Mouse (Mus musculus) adrenal gland, postnatal 36 days (tissue): Measurements from ENCODE around the gene Jund. TPM values are rescaled to one million over a fixed set of nuclear protein-coding genes. Genes with fewer than 3 reads are reported as not detected.

Experiments used
- DNase-seq, 2 experiments: peaks; one replicate each; pipeline ENCODE4 v3.0.0; 2021; ENCODE audit warnings: mixed read lengths in 1 of 2
- total RNA-seq, 2 experiments: library from RNA; stranded (reverse); gene quantifications; 2 replicates each; pipeline ENCODE4 v1.2.3; 2021

The Jund gene
- total RNA-seq, 2 experiments from 2014 or later = 219 to 227 TPM

- peak in 1 of 2 experiments; percentile 66 for DNase-seq
Observed at GRCm38 (mm10) chr8:70699116-70699833, 526 bp downstream of the Jund start.

DNA sequence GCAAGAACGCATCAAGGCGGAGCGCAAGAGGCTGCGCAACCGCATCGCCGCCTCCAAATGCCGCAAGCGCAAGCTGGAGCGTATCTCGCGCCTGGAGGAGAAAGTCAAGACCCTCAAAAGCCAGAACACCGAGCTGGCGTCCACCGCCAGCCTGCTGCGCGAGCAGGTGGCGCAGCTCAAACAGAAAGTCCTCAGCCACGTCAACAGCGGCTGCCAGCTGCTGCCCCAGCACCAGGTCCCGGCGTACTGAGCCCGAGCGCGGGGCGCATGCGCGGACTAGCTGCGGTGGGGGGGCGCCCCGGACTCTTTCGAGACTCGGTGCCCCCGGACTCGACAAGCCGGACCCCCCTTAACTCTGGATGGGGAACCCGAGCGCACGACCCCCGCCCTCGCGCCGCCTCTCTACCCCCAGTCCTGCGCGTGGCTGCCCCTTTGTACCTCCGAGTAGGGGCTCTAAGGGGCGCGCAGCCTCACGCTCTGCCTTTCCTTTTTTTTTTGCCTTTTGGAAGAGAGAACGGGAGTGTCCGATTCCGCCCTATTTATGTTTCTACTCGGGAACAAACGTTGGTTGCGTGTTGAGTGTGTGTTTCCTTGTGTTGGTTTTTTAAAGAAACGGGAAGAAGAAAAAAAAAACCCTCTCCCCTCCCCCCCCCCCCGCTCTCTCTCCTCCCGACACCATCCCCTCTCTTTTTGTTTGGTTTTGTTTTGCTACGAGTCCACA lies 1.2 kb downstream of the Jund start:
- DNase-seq = peak; percentile 85 to 89

DNA sequence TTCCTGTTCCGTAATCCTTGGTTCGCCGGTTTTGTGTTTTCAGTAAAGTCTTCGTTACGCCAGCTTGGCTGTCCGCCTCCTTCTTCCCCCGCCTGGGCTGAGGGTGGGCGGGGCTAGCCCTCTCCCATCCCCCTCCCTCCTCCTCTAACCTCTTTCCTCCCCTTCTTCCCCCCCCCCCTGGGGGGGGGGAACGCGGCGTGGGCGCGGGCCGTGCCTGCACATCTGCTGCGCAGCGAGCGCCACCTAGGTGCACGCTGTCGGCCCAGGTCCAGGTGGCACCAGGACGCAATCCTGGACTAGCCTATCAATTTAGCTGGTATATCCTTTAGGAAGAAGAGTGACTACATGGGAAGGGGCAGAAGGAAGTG lies 1.8 kb downstream of the Jund start:
- peak; percentile 91 to 96 for DNase-seq

- no peak for DNase-seq
Observed at GRCm38 (mm10) chr8:70701048-70701981, 2.6 kb downstream of the Jund start.

- DNase-seq = no peak
Observed at GRCm38 (mm10) chr8:70701982-70702841, 3.5 kb downstream of the Jund start.

- peak; percentile 84 to 87 for DNase-seq
Observed at GRCm38 (mm10) chr8:70702842-70703182, 4.1 kb downstream of the Jund start.

- DNase-seq = no peak
Observed at GRCm38 (mm10) chr8:70703287-70703686, 4.5 kb downstream of the Jund start, which contains the start of gene Iqcn. Gene Iqcn, plus strand, starts transcription at chr8:70703457.

DNA sequence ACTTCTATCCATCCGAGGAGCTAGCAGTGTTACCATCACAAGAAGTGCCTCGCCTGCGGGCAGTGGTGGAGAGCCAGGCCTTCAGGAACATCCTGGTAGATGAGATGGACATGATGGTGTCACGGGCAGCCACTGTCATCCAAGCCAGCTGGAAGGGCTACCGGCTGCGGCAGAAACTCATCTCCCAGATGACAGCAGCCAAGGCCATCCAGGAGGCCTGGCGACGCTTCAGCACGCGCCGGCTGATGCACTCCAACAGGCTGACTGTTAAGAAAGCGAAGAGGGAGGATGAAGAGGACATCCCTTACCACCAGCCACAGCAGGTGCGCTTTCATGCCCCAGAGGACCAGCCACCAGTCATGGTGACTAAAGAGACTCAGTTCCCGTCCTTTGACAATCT lies 9.5 kb downstream of the Jund start:
- peak; percentile 75 to 83 for DNase-seq

DNA sequence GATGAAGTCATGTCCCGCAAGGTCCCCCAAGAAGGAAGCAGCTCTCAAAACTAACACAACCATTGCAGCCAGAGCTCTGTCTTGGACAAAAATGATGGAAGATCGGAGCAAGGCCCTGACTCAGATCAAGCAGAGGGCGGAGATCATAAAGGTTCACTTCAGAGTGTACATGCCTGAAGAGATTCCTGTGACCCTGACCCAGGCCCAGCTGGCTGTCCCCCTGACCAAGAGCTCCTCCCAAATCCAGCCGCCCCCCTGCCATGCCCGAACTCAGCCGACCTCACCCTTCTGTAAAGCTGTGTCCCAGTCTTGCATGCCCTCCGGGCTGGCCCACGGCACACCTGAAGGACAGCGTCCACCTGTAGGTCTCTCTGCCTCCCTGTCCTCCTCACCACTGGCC lies 11.0 kb downstream of the Jund start:
- no peak for DNase-seq

DNA sequence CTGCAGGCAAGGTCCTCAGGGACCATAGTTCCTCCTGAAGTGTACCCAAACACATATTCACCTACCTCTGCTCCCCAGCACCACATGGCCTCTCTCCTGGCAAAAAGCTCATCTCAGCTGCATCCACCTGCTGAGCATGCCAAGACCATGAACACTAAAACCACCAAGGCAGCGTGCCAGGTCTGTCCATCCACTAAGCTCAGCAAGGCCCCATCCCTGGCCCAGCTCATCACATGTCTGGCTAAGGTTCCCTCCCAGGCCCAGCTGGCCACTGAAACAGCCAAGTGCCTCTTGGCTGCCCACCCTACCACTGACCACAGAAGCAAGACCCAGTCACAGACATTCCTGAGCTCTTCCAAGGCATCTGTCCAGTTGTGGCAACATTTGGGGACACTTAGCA lies 11.5 kb downstream of the Jund start:
- DNase-seq = peak; percentile 52 to 74

- peak; percentile 86 to 92 for DNase-seq
Observed at GRCm38 (mm10) chr8:70711041-70711440, 12.3 kb downstream of the Jund start.

GRCm38 (mm10) chr8:70713991-70714390 lies 15.2 kb downstream of the Jund start:
- DNase-seq = no peak

DNA sequence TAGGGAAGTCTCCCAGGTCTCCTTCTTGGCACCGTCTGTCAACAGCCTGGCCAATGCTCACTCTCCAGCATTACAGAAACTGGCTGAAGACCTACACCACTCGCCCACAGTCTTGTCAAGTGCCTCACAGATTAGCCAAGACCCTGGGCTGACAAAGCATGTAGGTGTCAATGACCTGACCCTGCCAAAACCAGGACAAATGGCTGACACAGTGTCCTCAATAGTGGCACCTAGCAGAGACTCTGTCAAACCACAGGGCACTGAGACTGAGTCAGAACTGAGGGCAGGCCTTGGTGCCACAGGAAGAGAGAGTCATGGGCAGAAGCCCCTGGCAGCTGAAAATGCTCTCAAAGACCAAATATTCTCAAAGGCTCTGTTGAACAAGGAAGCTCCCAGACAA lies 16.3 kb downstream of the Jund start:
- DNase-seq = no peak

GRCm38 (mm10) chr8:70716521-70717400 lies 18.0 kb downstream of the Jund start:
- DNase-seq = no peak

GRCm38 (mm10) chr8:70718297-70718696 lies 19.5 kb downstream of the Jund start, which contains the start of gene Gm3336:
Gene Gm3336, plus strand, starts transcription at chr8:70718543.
- peak; percentile 62 to 76 for DNase-seq

GRCm38 (mm10) chr8:70719796-70720270 lies 21.1 kb downstream of the Jund start:
- no peak for DNase-seq

DNA sequence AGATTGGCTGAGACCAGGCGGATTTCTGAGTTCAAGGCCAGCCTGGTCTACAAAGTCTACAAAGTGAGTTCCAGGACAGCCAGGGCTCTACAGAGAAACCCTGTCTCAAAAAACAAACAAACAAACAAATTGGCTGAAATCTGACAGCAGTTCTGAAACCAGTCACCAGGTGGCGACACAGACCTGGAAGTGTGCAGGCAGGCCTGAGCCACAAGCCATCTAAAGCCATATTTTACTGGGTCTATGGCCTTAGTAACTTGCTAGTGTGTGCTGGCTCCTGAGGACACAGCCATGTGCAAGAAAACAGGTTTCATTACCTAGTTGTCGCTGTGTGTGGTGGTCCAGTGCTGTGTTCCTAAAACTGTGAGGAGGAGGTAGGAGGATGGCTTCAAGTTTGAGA lies 22.0 kb downstream of the Jund start:
- DNase-seq = peak; percentile 79 to 80

GRCm38 (mm10) chr8:70721601-70722000 lies 22.9 kb downstream of the Jund start:
- no peak for DNase-seq

GRCm38 (mm10) chr8:70723486-70724210 lies 24.9 kb downstream of the Jund start, which contains the start of gene Pde4c:
Gene Pde4c, plus strand, starts transcription at chr8:70723720.
- DNase-seq = no peak

- no peak for DNase-seq
Observed at GRCm38 (mm10) chr8:70724216-70724615, 25.5 kb downstream of the Jund start.
